Mouse (Mus musculus) urinary bladder, postnatal 4 days (tissue): Measurements from ENCODE around the gene Gid4.
A peak's percentile ranks its signal among the peaks of the same experiment; 100 is the strongest.

Experiments used
- DNase-seq, 2 experiments: peaks; one replicate each; pipeline ENCODE4 v3.0.0; 2021 to 2022; ENCODE audit warnings: low spot score in 2 of 2

Gene Gid4

GRCm38 (mm10) chr11:60416963-60417716 is at the start of gene Gid4:
Gene Gid4 (plus strand): TSS chr11:60417145.
- peak; percentile 99 for DNase-seq

- no peak for DNase-seq
These were observed 49.7 kb upstream of the Gid4 start for GRCm38 (mm10) chr11:60367256-60367655.

GRCm38 (mm10) chr11:60368909-60369308 is 48.0 kb upstream of the Gid4 start:
- no peak for DNase-seq

- DNase-seq = no peak
These were observed 47.5 kb upstream of the Gid4 start for GRCm38 (mm10) chr11:60369448-60369847.

DNA sequence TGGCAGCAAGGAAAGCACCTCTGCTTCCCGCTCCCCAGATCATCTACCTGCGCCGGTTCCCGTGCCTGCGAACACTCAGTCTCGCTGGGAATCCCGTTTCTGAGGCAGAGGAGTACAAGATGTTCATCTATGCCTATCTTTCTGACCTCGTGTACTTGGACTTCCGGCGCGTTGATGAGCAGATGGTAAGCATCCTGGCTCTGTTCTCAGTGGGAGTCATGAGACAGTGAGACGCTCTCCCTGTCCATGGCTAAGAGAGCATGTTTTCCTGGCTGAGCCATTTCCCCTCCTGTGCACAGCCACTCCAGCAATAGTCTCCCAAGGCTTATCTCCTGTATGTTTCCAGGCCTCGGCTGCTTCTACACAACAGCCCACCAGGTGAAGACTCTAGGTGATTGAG is 46.5 kb upstream of the Gid4 start:
- no peak for DNase-seq

DNA sequence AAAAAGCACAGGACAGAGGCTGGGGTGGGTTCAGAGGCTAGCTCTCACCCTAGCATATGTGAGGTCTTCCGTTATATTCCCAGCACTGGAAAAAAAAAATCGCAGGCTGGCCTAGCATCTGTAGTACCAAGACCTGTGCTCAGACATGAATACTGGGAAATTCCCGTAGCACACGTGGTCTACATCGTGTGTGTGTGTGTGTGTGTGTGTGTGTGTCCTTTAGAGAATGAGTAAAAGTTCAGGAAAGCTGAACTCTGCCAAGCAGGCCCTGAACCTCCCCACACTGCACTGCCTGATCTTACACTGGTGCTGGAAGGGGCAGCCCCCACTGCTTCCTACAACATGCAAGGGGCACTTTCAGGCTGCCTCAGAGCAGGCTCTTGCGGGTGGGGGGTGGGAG is 42.5 kb upstream of the Gid4 start:
- no peak for DNase-seq

DNA sequence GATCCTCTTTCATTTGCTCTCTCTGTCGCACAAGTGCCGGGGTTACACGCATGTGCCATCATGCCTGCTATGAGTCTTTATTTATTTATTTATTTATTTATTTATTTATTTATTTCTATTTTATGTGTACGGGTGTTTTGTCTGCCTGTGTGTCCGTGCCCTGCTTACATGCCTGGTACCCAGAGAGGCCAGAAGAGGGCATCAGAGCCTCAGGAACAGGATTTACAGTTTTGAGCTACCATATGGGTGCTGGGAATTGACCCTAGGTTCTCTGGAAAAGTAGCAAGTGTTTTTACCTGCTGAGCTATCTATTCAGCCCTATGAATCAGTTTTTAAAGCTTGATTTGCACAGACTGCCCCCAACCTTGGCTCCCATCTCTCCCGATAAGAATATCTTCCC is 33.4 kb upstream of the Gid4 start:
- DNase-seq = no peak

- no peak for DNase-seq
These were observed 32.1 kb upstream of the Gid4 start for GRCm38 (mm10) chr11:60384762-60385421.

- DNase-seq = no peak
These were observed 31.0 kb upstream of the Gid4 start for GRCm38 (mm10) chr11:60385946-60386345.

DNA sequence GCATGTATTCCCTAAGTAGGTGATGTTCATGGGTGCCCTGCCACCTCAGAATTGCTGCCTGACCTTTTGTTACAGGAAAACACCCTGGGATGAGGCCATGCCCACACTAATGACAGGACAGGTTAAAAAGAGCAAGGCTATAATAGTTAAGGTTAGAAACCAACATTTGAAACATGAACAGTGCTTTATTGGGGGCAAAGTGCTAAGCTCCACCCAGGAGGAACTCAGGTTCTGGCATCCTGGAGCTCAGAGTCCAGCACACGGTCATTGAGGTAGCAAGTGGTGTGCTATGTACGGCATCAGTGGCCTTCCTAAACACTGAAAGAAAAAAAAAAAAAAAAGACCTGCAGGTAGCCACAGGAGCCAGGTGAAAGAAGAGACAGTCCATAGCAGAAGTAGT is 29.0 kb upstream of the Gid4 start:
- DNase-seq = no peak

DNA sequence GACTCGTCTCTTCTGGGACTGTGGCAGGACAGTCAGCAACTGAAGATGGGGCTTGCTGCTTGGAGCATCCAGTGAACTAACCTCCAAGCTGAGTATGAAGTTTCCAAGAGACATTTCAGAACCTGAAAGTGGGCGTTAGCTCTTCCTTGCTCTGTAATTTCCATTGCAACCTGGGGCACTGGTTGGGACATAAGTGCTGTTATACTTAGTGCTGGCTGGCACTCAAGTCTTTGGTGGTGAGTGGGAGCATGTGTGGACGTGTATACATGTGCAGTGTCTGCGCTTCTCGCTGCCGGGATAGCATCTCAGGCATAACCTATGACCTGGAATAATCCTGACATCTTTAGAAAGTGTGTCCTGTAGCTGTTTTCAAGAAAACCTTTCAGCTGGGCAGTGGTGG is 25.6 kb upstream of the Gid4 start:
- no peak for DNase-seq

GRCm38 (mm10) chr11:60396546-60396945 is 20.4 kb upstream of the Gid4 start:
- DNase-seq = no peak

DNA sequence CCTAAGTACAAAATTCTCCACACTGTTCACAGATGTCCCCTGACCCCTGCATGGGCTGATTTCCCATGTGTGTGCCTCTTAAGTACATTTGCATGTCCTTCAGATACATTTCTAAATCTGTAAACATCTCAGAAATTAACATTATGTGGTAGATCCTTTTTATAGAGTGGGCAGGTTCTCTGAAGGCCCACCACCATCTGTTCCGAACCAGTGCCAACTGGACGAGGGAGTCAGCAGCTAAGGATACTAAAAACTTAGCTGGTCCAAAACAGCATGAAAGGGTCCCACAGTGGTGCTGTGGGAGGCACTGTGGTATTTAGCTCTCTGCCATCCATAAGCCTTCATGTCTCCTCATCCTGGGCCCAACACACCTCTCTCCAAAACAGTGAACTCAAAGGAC is 19.8 kb upstream of the Gid4 start:
- no peak for DNase-seq

- DNase-seq = no peak
These were observed 10.3 kb upstream of the Gid4 start for GRCm38 (mm10) chr11:60406606-60407005.

DNA sequence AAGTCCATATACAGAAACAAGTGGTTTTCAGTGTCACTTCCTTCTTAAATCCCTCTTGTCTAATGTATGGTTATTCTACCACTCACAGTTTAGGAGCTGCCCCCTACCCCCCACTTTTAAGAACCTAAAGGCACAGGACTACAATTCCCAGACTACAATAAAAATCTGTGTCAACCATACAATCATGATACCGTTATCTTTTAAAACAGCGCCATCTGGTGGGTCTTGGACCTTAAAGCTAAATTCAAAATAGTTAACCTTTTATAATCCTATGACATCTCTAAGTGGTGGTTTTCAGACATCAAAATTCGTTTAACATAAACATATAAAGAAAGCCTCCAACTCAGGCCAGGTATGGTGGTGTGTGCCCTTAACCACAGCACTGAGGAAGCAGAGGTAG is 4.8 kb upstream of the Gid4 start:
- DNase-seq = no peak

- DNase-seq = no peak
These were observed 4.0 kb upstream of the Gid4 start for GRCm38 (mm10) chr11:60412921-60413320.

GRCm38 (mm10) chr11:60416590-60416962 is 369 bp upstream of the Gid4 start:
- DNase-seq = no peak

- no peak for DNase-seq
These were observed 950 bp downstream of the Gid4 start, which contains the start of gene Atpaf2 for GRCm38 (mm10) chr11:60417717-60418472. Gene Atpaf2 (minus strand): TSS chr11:60418457.

GRCm38 (mm10) chr11:60418473-60418803 is 1.5 kb downstream of the Gid4 start:
- DNase-seq = no peak

- no peak for DNase-seq
These were observed 5.2 kb downstream of the Gid4 start for GRCm38 (mm10) chr11:60422046-60422668.

GRCm38 (mm10) chr11:60423006-60423405 is 6.1 kb downstream of the Gid4 start:
- no peak for DNase-seq

DNA sequence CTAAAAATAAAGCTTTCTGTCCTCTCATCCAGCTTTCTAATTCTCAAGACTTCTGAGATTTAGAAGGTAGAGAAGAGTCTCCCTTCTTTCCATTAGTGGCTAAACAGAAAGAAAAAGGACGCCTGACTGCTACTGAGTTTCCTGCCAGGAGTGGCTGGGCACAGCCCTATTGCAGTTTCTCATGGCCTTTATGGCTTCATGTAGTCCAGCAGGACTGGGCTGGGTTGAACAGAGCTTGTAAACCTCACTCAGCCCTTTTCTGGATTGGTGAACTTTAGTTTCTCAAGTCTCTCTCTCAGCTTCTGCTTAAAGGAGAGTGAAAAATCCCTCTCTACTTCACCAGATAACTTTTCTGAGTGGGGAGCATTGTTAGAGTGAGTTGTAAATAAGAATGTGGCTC is 9.5 kb downstream of the Gid4 start:
- no peak for DNase-seq
